Mouse (Mus musculus): ENCODE results near the gene Rnase4. TPM values are rescaled to one million over a fixed set of nuclear protein-coding genes. Genes with fewer than 3 reads are reported as not detected.

Gene Rnase4
- total and polyA plus RNA-seq, 3 experiments = 47.9 to 90.9 (median 59.6) TPM

GRCm38 (mm10) chr14:51132372-51132771, 41.5 kb downstream of the Rnase4 start:
- no peaks in the 10 kb centered on the region for H3K36me3 ChIP-seq (ENCODE audit: control insufficient read depth, insufficient read depth, low read length)
- H3K27ac ChIP-seq = no peak overlapping the region
- intact Hi-C loops (cut with DNase I) = no loop called here
- no peak for DNase-seq
- TF ChIP-seq EP300 (IDR thresholded peaks at IDR 0.05; ENCODE audit: insufficient read depth, low read depth, low read length) (no peak), CTCF (IDR thresholded peaks at IDR 0.05) (no peak)
- H3K4me1 ChIP-seq (ENCODE audit: control insufficient read depth, insufficient read depth, low read length) = no peaks in the 10 kb centered on the region
- no peaks in the 10 kb centered on the region for H3K79me2 ChIP-seq (replicated peaks; ENCODE audit: control insufficient read depth, insufficient read depth, low read length)
- 84% methylated on average over 4 of the region's 4 CpGs for WGBS
- no peak overlapping the region for H3K9ac ChIP-seq (ENCODE audit: low read depth, low read length)
- H3K4me3 ChIP-seq = no peak overlapping the region
- H3K27me3 ChIP-seq (ENCODE audit: control insufficient read depth, insufficient read depth, low read length) = no peaks in the 10 kb centered on the region

DNA sequence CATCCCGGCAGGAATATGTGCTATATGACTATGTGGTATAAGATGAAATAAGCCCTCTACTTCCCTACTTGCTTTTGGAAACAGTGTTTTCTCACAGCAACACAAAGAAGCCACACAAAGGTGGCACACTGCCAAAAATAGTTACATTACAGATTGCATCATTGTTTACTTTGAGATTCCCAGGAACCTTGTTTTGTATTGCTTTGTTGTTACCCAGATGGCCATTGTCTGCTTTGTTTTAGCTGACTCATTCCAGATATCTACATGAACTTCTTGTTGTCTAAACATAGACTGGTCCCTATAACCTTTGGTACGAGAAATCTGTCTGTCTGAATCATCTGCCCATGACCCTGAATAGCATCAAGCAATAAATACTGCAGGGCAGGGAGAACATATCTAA, 49.5 kb downstream of the Rnase4 start:
- Histone ChIP-seq H3K4me3 (no peak overlapping the region), H3K9ac (ENCODE audit: low read depth, low read length) (no peak overlapping the region), H3K36me3 (ENCODE audit: control insufficient read depth, insufficient read depth, low read length) (peaks cover 4% of the 10 kb centered on the region; the same call in 1 of the 2 replicates), H3K27me3 (ENCODE audit: control insufficient read depth, insufficient read depth, low read length) (no peaks in the 10 kb centered on the region), H3K79me2 (replicated peaks; ENCODE audit: control insufficient read depth, insufficient read depth, low read length) (no peaks in the 10 kb centered on the region), H3K4me1 (ENCODE audit: control insufficient read depth, insufficient read depth, low read length) (no peaks in the 10 kb centered on the region), H3K27ac (no peak overlapping the region)
- 32% methylated on average over 2 of the region's 2 CpGs for WGBS
- intact Hi-C loops (cut with DNase I) = no loop called here
- no peak for DNase-seq
- no peak for TF ChIP-seq POLR2A (IDR thresholded peaks at IDR 0.05; ENCODE audit: insufficient read depth, low read depth, low read length)
- TF ChIP-seq EP300 (IDR thresholded peaks at IDR 0.05; ENCODE audit: insufficient read depth, low read depth, low read length) = no peak
- no peak for TF ChIP-seq CTCF (IDR thresholded peaks at IDR 0.05)

DNA sequence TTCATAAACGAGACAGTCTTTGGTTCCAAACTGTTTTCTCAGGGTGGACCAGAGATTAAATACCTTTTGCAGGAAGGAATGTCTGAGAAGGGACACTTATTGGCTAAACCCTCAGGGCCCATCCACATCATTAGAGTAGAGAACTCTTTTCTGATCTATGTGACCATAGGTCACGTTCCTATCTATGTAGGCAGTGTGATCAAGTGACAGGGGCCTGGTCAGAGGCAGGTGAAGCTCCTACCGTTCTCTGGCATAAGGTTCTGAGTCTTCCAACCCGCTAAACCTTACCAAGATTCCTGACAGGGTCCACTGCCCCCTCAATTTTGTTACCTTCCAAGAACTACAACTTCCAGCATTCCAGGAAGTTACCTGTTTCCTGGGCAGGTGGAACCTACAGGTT, 51.2 kb downstream of the Rnase4 start:
- no peak overlapping the region for H3K4me3 ChIP-seq
- peaks cover 1% of the 10 kb centered on the region; the same call in 1 of the 2 replicates for H3K4me1 ChIP-seq (ENCODE audit: control insufficient read depth, insufficient read depth, low read length)
- no peak for DNase-seq
- intact Hi-C loops (cut with DNase I) = no loop called here
- no peak for TF ChIP-seq POLR2A (IDR thresholded peaks at IDR 0.05; ENCODE audit: insufficient read depth, low read depth, low read length)
- no peak for TF ChIP-seq EP300 (IDR thresholded peaks at IDR 0.05; ENCODE audit: insufficient read depth, low read depth, low read length)
- no peak for TF ChIP-seq CTCF (IDR thresholded peaks at IDR 0.05)
- no peaks in the 10 kb centered on the region for H3K27me3 ChIP-seq (ENCODE audit: control insufficient read depth, insufficient read depth, low read length)
- no peaks in the 10 kb centered on the region for H3K79me2 ChIP-seq (replicated peaks; ENCODE audit: control insufficient read depth, insufficient read depth, low read length)
- H3K36me3 ChIP-seq (ENCODE audit: control insufficient read depth, insufficient read depth, low read length) = peaks cover 4% of the 10 kb centered on the region
- 89% methylated on average over 4 of the region's 4 CpGs for WGBS
- no peak overlapping the region for H3K27ac ChIP-seq
- H3K9ac ChIP-seq (ENCODE audit: low read depth, low read length) = no peak overlapping the region

GRCm38 (mm10) chr14:51142568-51142967, 51.7 kb downstream of the Rnase4 start:
- Histone ChIP-seq H3K4me3 (no peak overlapping the region), H3K9ac (ENCODE audit: low read depth, low read length) (no peak overlapping the region), H3K27ac (peak overlapping the region; percentile 74), H3K79me2 (replicated peaks; ENCODE audit: control insufficient read depth, insufficient read depth, low read length) (no peaks in the 10 kb centered on the region), H3K4me1 (ENCODE audit: control insufficient read depth, insufficient read depth, low read length) (peaks cover 1% of the 10 kb centered on the region; the same call in 1 of the 2 replicates), H3K27me3 (ENCODE audit: control insufficient read depth, insufficient read depth, low read length) (no peaks in the 10 kb centered on the region), H3K36me3 (ENCODE audit: control insufficient read depth, insufficient read depth, low read length) (peaks cover 4% of the 10 kb centered on the region)
- intact Hi-C loops (cut with DNase I) = no loop called here
- no peak for DNase-seq
- WGBS = 67% methylated on average over 3 of the region's 3 CpGs
- TF ChIP-seq CTCF (IDR thresholded peaks at IDR 0.05) = no peak

- H3K9ac ChIP-seq (ENCODE audit: low read depth, low read length) = no peak overlapping the region
- peak in 1 of 2 experiments; percentile 25 for DNase-seq
- H3K4me3 ChIP-seq = no peak overlapping the region
- intact Hi-C loops (cut with DNase I) = no loop called here
- H3K27me3 ChIP-seq (ENCODE audit: control insufficient read depth, insufficient read depth, low read length) = no peaks in the 10 kb centered on the region
- no peak for TF ChIP-seq CTCF (IDR thresholded peaks at IDR 0.05)
- no peak for TF ChIP-seq EP300 (IDR thresholded peaks at IDR 0.05; ENCODE audit: insufficient read depth, low read depth, low read length)
- no peak for TF ChIP-seq POLR2A (IDR thresholded peaks at IDR 0.05; ENCODE audit: insufficient read depth, low read depth, low read length)
- H3K4me1 ChIP-seq (ENCODE audit: control insufficient read depth, insufficient read depth, low read length) = peaks cover 1% of the 10 kb centered on the region; the same call in 1 of the 2 replicates
- H3K36me3 ChIP-seq (ENCODE audit: control insufficient read depth, insufficient read depth, low read length) = peaks cover 4% of the 10 kb centered on the region
- H3K79me2 ChIP-seq (replicated peaks; ENCODE audit: control insufficient read depth, insufficient read depth, low read length) = no peaks in the 10 kb centered on the region
- H3K27ac ChIP-seq = peak overlapping the region; percentile 74
- WGBS = 23% methylated on average over 4 of the region's 4 CpGs
Measured at GRCm38 (mm10) chr14:51143287-51143686, 52.4 kb downstream of the Rnase4 start.

DNA sequence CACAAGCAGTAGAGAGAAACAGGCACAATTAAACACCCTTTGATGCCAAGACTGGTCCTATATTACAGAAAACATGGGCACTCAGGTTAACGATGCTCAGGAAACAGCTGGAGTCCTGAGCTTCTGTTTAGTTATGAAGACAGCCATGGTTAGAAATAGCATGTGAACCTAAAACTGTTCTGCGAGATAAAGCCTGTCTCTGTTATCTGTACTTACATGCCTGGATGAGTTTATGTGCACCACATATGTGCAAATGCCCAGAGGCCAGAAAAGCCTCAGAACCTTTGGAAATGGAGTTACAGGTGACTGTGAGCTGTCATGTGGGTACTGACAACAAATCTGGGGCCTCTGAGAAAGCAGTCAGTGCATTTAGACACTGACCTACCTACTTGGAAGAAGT, 53.1 kb downstream of the Rnase4 start:
- Histone ChIP-seq H3K4me1 (ENCODE audit: control insufficient read depth, insufficient read depth, low read length) (peaks cover 1% of the 10 kb centered on the region; the same call in 1 of the 2 replicates), H3K27me3 (ENCODE audit: control insufficient read depth, insufficient read depth, low read length) (no peaks in the 10 kb centered on the region), H3K27ac (peak overlapping the region; percentile 74), H3K79me2 (replicated peaks; ENCODE audit: control insufficient read depth, insufficient read depth, low read length) (no peaks in the 10 kb centered on the region), H3K4me3 (no peak overlapping the region), H3K9ac (ENCODE audit: low read depth, low read length) (no peak overlapping the region), H3K36me3 (ENCODE audit: control insufficient read depth, insufficient read depth, low read length) (peaks cover 4% of the 10 kb centered on the region)
- intact Hi-C loops (cut with DNase I) = no loop called here
- TF ChIP-seq CTCF (IDR thresholded peaks at IDR 0.05) = no peak
- TF ChIP-seq EP300 (IDR thresholded peaks at IDR 0.05; ENCODE audit: insufficient read depth, low read depth, low read length) = no peak
- TF ChIP-seq POLR2A (IDR thresholded peaks at IDR 0.05; ENCODE audit: insufficient read depth, low read depth, low read length) = no peak
- no peak for DNase-seq
- WGBS = 43% methylated on average over 2 of the region's 2 CpGs
